Mouse (Mus musculus): ENCODE results near the gene Prdm2.

DNA sequence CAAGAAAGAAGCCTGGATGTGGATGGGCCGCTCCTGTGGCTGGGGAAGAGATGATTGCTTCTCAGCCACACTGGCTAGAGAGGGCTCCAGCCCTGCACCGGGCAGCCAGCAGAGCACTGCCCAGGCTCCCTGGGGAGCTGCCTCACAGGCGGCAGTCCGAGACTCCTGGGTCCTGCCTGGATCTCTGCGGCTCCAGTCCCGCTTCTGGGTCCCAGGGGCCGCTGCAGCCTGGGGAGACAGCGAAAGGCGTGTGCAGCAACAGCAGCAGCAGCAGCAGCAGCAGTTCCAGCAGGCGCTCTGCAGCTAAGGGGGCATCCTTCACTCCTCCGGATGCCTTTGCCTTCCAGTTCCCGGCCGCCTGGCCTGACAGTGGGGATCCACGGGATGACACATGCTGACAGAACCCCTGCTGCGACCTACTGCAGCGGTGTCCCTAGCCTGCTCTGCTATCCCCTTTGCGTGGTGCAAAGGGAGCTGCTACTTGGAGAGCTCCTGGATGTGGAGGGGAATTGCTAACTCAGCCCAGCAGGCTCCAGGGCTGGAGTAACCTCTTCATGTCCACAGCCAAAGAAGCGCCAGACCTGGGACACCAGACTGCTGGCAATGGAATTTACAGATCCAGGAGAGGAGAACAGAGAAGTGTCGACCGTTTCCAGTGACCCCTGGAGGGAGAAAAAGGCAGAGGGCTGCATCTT, 138.6 kb downstream of the Prdm2 start:
- TF ChIP-seq GATA1 (IDR thresholded peaks at IDR 0.05; ENCODE audit: low read depth, low read length) (no peak), EP300 (IDR thresholded peaks at IDR 0.05; ENCODE audit: low read depth in 1 of 2, low read length in 2 of 2) (no peak), MYC (IDR thresholded peaks at IDR 0.05; ENCODE audit: low read depth, low read length) (no peak), USF1 (IDR thresholded peaks at IDR 0.05; ENCODE audit: low read depth, low read length) (no peak), CHD1 (IDR thresholded peaks at IDR 0.05; ENCODE audit: low read depth, low read length) (no peak), ZC3H11A (IDR thresholded peaks at IDR 0.05; ENCODE audit: low read depth, low read length) (no peak), CTCF (IDR thresholded peaks at IDR 0.05 in 2 of 3, conservative IDR thresholded peaks at IDR 0.05 in 1 of 3; ENCODE audit: control insufficient read depth in 1 of 3, insufficient read depth in 1 of 3, low read depth in 2 of 3, low read length in 3 of 3, poor library complexity in 1 of 3, severe bottlenecking in 1 of 3) (no peak), NELFE (IDR thresholded peaks at IDR 0.05; ENCODE audit: low read depth, low read length) (no peak), MXI1 (IDR thresholded peaks at IDR 0.05; ENCODE audit: low read depth, low read length) (no peak)

Data from MEL (cell line).